Mouse (Mus musculus): Measurements from ENCODE around the gene Rarres2. TPM values are rescaled to one million over a fixed set of nuclear protein-coding genes. Genes with fewer than 3 reads are reported as not detected.

Rarres2 gene
- polyA plus RNA-seq, 1 experiment from 2014 or later, result 5.1 TPM

DNA sequence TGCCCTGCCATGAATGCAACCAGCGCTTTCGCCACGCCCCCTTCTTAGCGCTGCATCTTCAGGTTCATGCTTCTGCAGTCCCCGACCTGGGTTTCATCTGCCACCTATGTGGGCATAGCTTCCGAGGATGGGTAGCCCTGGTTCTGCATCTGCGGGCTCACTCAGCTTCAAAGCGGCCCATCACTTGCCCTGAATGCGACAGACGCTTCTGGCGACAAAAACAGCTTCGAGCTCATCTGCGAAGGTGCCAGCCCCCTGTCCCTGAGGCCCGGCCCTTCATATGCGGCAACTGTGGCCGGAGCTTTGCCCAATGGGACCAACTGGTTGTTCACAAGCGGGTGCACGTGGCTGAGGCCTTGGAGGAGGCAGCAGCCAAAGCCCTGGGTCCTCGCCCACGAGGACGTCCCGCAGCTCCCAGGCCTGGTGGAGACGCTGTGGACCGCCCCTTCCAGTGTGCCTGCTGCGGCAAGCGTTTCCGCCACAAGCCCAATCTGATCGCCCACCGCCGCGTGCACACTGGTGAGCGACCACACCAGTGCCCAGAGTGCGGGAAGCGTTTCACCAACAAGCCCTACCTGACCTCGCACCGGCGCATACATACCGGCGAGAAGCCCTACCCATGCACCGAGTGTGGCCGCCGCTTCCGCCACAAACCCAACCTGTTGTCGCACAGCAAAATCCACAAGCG is 24.1 kb upstream of the Rarres2 start:
- ATAC-seq (ENCODE audit: low FRiP score, low read depth), result no peak
- Histone ChIP-seq H3K4me1 (replicated peaks) (peaks cover 31% of the 10 kb centered on the region), H3K9me3 (peaks cover 22% of the 10 kb centered on the region), H3K9ac (no peak overlapping the region), H3K27me3 (no peaks in the 10 kb centered on the region), H3K27ac (replicated peaks) (no peak overlapping the region), H3K4me2 (no peak overlapping the region), H3K36me3 (peaks cover 46% of the 10 kb centered on the region), H3K4me3 (no peak overlapping the region)
- WGBS, result 96% methylated on average over 45 of the region's 45 CpGs

DNA sequence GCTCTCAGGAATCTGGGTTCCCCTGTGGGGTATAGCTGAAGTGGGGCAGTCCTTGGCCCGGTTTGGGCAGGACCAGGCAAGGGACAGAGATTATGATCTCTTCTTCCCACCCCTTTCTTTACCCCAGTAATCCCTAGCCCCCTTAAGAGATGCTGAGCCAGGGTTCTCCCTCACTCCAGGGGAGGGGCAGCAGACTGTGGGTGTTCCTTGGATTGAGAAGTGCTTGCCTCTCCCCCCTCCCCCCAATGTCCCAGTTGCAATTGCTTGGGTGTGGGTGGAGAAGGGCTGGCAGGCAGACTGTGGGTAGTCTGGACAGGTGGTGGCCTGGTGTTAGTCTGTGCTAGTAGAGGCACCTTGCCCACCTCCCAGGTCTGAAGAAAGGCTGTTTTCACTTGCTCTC is 22.7 kb upstream of the Rarres2 start:
- Histone ChIP-seq H3K27ac (replicated peaks) (no peak overlapping the region), H3K9ac (no peak overlapping the region), H3K9me3 (peaks cover 22% of the 10 kb centered on the region), H3K36me3 (peaks cover 46% of the 10 kb centered on the region), H3K4me2 (peak overlapping the region; percentile 80), H3K4me1 (replicated peaks) (peaks cover 20% of the 10 kb centered on the region), H3K27me3 (no peaks in the 10 kb centered on the region), H3K4me3 (peak overlapping the region; percentile 89)
- 62% methylated on average over 1 of the region's 1 CpGs for WGBS
- ATAC-seq (ENCODE audit: low FRiP score, low read depth), result no peak

DNA sequence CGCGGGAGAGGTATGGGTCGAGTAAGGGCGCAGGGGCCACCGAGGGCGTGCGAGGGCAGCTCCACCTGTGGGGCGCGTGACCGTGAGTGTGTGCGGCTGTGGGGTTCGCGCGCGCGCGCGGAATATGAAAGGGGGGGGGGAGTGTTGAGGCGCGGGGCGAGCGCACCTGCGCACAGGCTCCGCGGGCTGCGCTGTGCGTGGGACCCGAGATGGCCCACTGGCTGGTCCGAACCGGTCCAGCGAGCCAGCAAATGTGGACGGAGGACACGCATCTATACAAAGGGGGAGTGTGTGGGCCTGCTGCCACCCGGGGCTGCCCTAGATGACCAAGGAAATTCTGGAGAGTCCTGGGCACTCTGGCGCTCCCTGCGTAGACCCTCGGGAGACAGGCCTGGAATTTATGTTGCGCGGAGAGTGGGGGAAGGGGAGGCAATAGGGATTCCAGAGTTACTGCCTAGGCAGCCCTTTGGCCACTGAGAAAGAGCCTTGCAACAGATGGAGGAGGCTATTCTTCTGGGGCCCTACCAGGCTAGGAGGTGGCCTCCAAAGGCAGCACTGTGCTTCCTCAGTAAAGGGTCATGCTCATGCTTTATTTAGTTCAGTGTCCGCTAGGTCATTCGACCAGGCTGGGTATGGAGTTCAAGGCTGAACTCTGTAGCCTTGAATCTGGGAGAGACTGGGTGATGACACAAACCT is 21.6 kb upstream of the Rarres2 start:
- H3K4me2 ChIP-seq, result peak overlapping the region; percentile 80
- peak overlapping the region; percentile 89 for H3K4me3 ChIP-seq
- peak overlapping the region; percentile 99 for H3K27ac ChIP-seq (replicated peaks)
- peaks cover 22% of the 10 kb centered on the region for H3K9me3 ChIP-seq
- WGBS, result under 1% methylated on average over 41 of the region's 41 CpGs
- peaks cover 35% of the 10 kb centered on the region for H3K36me3 ChIP-seq
- peaks cover 20% of the 10 kb centered on the region for H3K4me1 ChIP-seq (replicated peaks)
- no peaks in the 10 kb centered on the region for H3K27me3 ChIP-seq
- ATAC-seq (ENCODE audit: low FRiP score, low read depth), result peak; percentile 83
- peak overlapping the region; percentile 94 for H3K9ac ChIP-seq

- Histone ChIP-seq H3K4me2 (peak within 1 kb of the TSS; percentile 80), H3K27me3 (no peaks in the 10 kb centered on the region), H3K9me3 (peaks cover 22% of the 10 kb centered on the region), H3K27ac (replicated peaks) (peak within 1 kb of the TSS; percentile 99), H3K4me3 (peak within 1 kb of the TSS; percentile 89), H3K36me3 (peaks cover 27% of the 10 kb centered on the region), H3K4me1 (replicated peaks) (peaks cover 20% of the 10 kb centered on the region), H3K9ac (peak within 1 kb of the TSS; percentile 94)
- 3% methylated on average over 44 of the region's 45 CpGs for WGBS
- peak; percentile 94 for ATAC-seq (ENCODE audit: low FRiP score, low read depth)
Observed at GRCm38 (mm10) chr6:48593158-48594042, 20.8 kb upstream of the Rarres2 start, which contains the start of the genes Repin1 and Gm44965. Gene Repin1, plus strand, starts transcription at chr6:48593883. Gene Gm44965, plus strand, starts transcription at chr6:48593941.

- WGBS, result 90% methylated on average over 6 of the region's 6 CpGs
- H3K4me3 ChIP-seq, result no peak overlapping the region
Observed at GRCm38 (mm10) chr6:48591871-48592270, 19.3 kb upstream of the Rarres2 start.

GRCm38 (mm10) chr6:48591221-48591845 is 18.7 kb upstream of the Rarres2 start:
- Histone ChIP-seq H3K4me1 (replicated peaks) (peaks cover 20% of the 10 kb centered on the region), H3K9me3 (0 out of 2 replicates have a peak, but pooled peaks cover 5% of the 10 kb centered on the region), H3K27ac (replicated peaks) (no peak overlapping the region), H3K9ac (no peak overlapping the region), H3K36me3 (peaks cover 7% of the 10 kb centered on the region), H3K27me3 (no peaks in the 10 kb centered on the region), H3K4me2 (no peak overlapping the region), H3K4me3 (no peak overlapping the region)
- 69% methylated on average over 3 of the region's 3 CpGs for WGBS
- no peak for ATAC-seq (ENCODE audit: low FRiP score, low read depth)

More at GRCm38 (mm10) chr6:48591871-48592270, 19.3 kb upstream of the Rarres2 start:
- peaks cover 20% of the 10 kb centered on the region for H3K4me1 ChIP-seq (replicated peaks)
- H3K27me3 ChIP-seq, result no peaks in the 10 kb centered on the region
- no peak for ATAC-seq (ENCODE audit: low FRiP score, low read depth)
- H3K9ac ChIP-seq, result no peak overlapping the region
- H3K27ac ChIP-seq (replicated peaks), result no peak overlapping the region
- no peak overlapping the region for H3K4me2 ChIP-seq
- H3K36me3 ChIP-seq, result peaks cover 12% of the 10 kb centered on the region
- H3K9me3 ChIP-seq, result peaks cover 11% of the 10 kb centered on the region; the same call in 1 of the 2 replicates

DNA sequence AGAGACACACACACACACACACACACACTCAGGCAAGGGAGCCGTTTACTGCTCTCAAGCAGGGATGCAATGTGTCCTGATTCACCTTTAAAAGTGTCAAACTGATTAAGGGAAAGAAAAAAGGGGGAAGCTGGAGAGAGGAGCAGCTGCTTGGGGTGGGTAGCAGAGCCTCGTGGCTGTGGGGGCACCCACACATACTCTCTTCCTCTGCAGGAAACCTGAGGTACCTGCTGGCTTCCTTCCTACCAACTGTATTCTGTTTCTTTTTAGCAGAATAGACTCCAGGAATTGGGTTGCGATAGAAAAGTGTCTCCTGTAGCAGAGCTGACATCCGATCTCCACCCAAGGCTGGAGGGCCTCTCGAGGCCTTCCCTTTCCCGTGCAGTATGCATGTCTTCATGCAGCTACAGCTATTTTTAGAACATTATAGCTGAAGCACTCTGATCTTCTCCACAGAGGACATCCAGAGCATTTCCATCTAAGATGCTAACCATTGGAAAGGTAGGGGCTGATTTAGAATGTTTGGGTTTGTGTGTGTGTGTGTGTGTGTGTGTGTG is 16.7 kb upstream of the Rarres2 start, which contains the start of gene Gm45021:
Gene Gm45021 (plus strand): TSS at position 417 of the 557 bp plus-strand sequence.
- no peak for ATAC-seq (ENCODE audit: low FRiP score, low read depth)
- Histone ChIP-seq H3K27me3 (no peaks in the 10 kb centered on the region), H3K27ac (replicated peaks) (no peak within 1 kb of the TSS), H3K4me1 (replicated peaks) (peaks cover 7% of the 10 kb centered on the region), H3K9ac (no peak within 1 kb of the TSS), H3K4me3 (no peak within 1 kb of the TSS), H3K4me2 (no peak within 1 kb of the TSS), H3K9me3 (no peaks in the 10 kb centered on the region), H3K36me3 (no peaks in the 10 kb centered on the region)
- 70% methylated on average over 6 of the region's 6 CpGs for WGBS

- no peaks in the 10 kb centered on the region for H3K9me3 ChIP-seq
- H3K9ac ChIP-seq, result no peak overlapping the region
- WGBS, result 73% methylated on average over 3 of the region's 3 CpGs
- H3K36me3 ChIP-seq, result no peaks in the 10 kb centered on the region
- H3K4me1 ChIP-seq (replicated peaks), result no peaks in the 10 kb centered on the region
- no peak overlapping the region for H3K4me3 ChIP-seq
- 0 out of 2 replicates have a peak, but pooled peaks have one; percentile 27 for ATAC-seq (ENCODE audit: low FRiP score, low read depth)
- H3K4me2 ChIP-seq, result no peak overlapping the region
- H3K27me3 ChIP-seq, result no peaks in the 10 kb centered on the region
- H3K27ac ChIP-seq (replicated peaks), result no peak overlapping the region
Observed at GRCm38 (mm10) chr6:48582037-48582436, 9.4 kb upstream of the Rarres2 start.

GRCm38 (mm10) chr6:48581257-48581656 is 8.7 kb upstream of the Rarres2 start:
- whole genome bisulfite sequencing, result 34% methylated on average over 3 of the region's 3 CpGs
- no peak overlapping the region for H3K27ac ChIP-seq (replicated peaks)

DNA sequence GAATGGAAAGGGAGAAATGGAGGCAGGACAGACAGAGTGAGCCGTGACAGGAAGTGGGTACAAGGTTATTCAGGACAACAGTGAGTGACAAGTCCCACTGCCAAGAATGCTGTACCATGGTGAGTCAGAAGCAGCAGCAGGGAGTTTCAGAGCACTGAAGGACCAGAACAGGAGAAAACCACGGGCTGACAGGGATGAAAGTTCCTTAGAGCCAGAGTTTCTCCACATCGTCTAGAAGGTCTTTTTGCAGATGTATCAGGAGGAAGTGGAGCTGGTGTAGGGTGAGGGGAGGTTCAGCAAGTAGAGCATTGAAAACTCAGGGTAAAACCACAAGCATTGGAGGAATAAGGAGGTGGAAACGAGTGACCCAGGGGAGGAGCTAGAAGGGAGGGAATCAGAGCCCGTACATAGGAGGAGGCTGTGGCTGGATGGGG is 6.6 kb upstream of the Rarres2 start:
- H3K4me1 ChIP-seq (replicated peaks), result no peaks in the 10 kb centered on the region
- no peak for ATAC-seq (ENCODE audit: low FRiP score, low read depth)
- no peak overlapping the region for H3K4me2 ChIP-seq
- no peaks in the 10 kb centered on the region for H3K36me3 ChIP-seq
- H3K27me3 ChIP-seq, result no peaks in the 10 kb centered on the region
- H3K9me3 ChIP-seq, result no peaks in the 10 kb centered on the region
- H3K4me3 ChIP-seq, result no peak overlapping the region
- 42% methylated on average over 5 of the region's 5 CpGs for WGBS
- no peak overlapping the region for H3K9ac ChIP-seq
- H3K27ac ChIP-seq (replicated peaks), result no peak overlapping the region

More at GRCm38 (mm10) chr6:48581257-48581656, 8.7 kb upstream of the Rarres2 start:
- Histone ChIP-seq H3K9me3 (no peaks in the 10 kb centered on the region), H3K36me3 (no peaks in the 10 kb centered on the region), H3K27me3 (no peaks in the 10 kb centered on the region), H3K9ac (no peak overlapping the region), H3K4me2 (no peak overlapping the region), H3K4me1 (replicated peaks) (no peaks in the 10 kb centered on the region), H3K4me3 (no peak overlapping the region)
- ATAC-seq (ENCODE audit: low FRiP score, low read depth), result no peak

GRCm38 (mm10) chr6:48578736-48579135 is 6.1 kb upstream of the Rarres2 start:
- Histone ChIP-seq H3K27me3 (no peaks in the 10 kb centered on the region), H3K9me3 (no peaks in the 10 kb centered on the region), H3K4me3 (no peak overlapping the region), H3K36me3 (no peaks in the 10 kb centered on the region), H3K27ac (replicated peaks) (no peak overlapping the region), H3K9ac (no peak overlapping the region), H3K4me2 (no peak overlapping the region), H3K4me1 (replicated peaks) (no peaks in the 10 kb centered on the region)
- ATAC-seq (ENCODE audit: low FRiP score, low read depth), result no peak
- WGBS, result 65% methylated on average over 5 of the region's 5 CpGs

All from hindbrain, embryonic 15.5 days (tissue).